Mouse (Mus musculus) olfactory bulb, adult 2 months (tissue): ENCODE data around the gene Nrxn2.

Source experiments
- CTCF ChIP-seq: fragments of 200-500 bp; IDR thresholded peaks from 2 replicates; pipeline ENCODE4 v1.5.1; 2012; ENCODE audit warnings: low read depth, mild to moderate bottlenecking, low read length, moderate library complexity; ENCODE audit not compliant: insufficient read depth
- POLR2A ChIP-seq: fragments of 200-500 bp; IDR thresholded peaks from 2 replicates; pipeline ENCODE4 v1.6.1; 2012; ENCODE audit warnings: mild to moderate bottlenecking, low read depth, low read length, moderate library complexity; ENCODE audit not compliant: insufficient read depth

- no peak for TF ChIP-seq CTCF
- no peak for TF ChIP-seq POLR2A
These were observed 46.6 kb downstream of the Nrxn2 start for GRCm38 (mm10) chr19:6465090-6465489.
